Mouse (Mus musculus) CH12.LX (cell line): ENCODE results near the gene Galnt18. TPM values are rescaled to one million over a fixed set of nuclear protein-coding genes. Genes with fewer than 3 reads are reported as not detected.

Source experiments
- DNase-seq: peaks from one replicate; pipeline ENCODE4 v3.0.0-alpha.2; 2013; ENCODE audit errors: extremely low read depth
- H3K27ac ChIP-seq: 2 replicates; pipeline ENCODE4 v1.5.1; 2012; ENCODE audit warnings: low read depth, mild to moderate bottlenecking, control low read depth, moderate library complexity; ENCODE audit not compliant: insufficient read depth
- H3K27me3 ChIP-seq: replicated peaks from 2 replicates; pipeline ENCODE3; 2012; ENCODE audit warnings: inconsistent platforms
- H3K36me3 ChIP-seq, 2 experiments: replicated peaks in 1 of 2; 2 replicates each; pipeline versions ENCODE3 to v1.6.1; 2012; ENCODE audit warnings: inconsistent platforms in 1 of 2, low read length in 1 of 2, mild to moderate bottlenecking in 1 of 2, mixed read lengths in 1 of 2, moderate library complexity in 1 of 2; ENCODE audit not compliant: control insufficient read depth in 1 of 2, insufficient read depth in 1 of 2
- H3K4me1 ChIP-seq, 2 experiments: 2 replicates each; pipeline ENCODE4 v1.6.1; 2012; ENCODE audit warnings: inconsistent platforms in 1 of 2, moderate library complexity in 1 of 2; ENCODE audit not compliant: insufficient read depth in 2 of 2, control insufficient read depth in 1 of 2
- H3K4me2 ChIP-seq: 2 replicates; pipeline ENCODE4 v1.6.1; 2012; ENCODE audit warnings: low read depth, mild to moderate bottlenecking, control low read depth; ENCODE audit not compliant: poor library complexity, insufficient read depth, severe bottlenecking
- H3K4me3 ChIP-seq, 3 experiments: fragments of 150-350 bp in 1 of 3; sonication (generic) in 1 of 3; replicated peaks in 1 of 3; 2 replicates each; pipeline versions ENCODE3 to v1.5.1; 2011 to 2012; ENCODE audit warnings: low read depth in 2 of 3, low read length in 2 of 3, mild to moderate bottlenecking in 2 of 3, moderate library complexity in 2 of 3, control low read depth in 1 of 3, improper control_type of control experiment in 1 of 3, inconsistent platforms in 1 of 3, mixed read lengths in 1 of 3; ENCODE audit not compliant: poor library complexity in 1 of 3
- H3K79me2 ChIP-seq: replicated peaks from 2 replicates; pipeline ENCODE4 v1.6.1; 2012; ENCODE audit warnings: mild to moderate bottlenecking, moderate library complexity; ENCODE audit not compliant: control insufficient read depth, poor library complexity, insufficient read depth, severe bottlenecking; ENCODE audit errors: extremely low read depth
- H3K9ac ChIP-seq: 2 replicates; pipeline ENCODE4 v1.6.1; 2012; ENCODE audit warnings: low read depth, mild to moderate bottlenecking, control low read depth, moderate library complexity; ENCODE audit not compliant: insufficient read depth
- H3K9me3 ChIP-seq: replicated peaks from 2 replicates; pipeline ENCODE3; 2012; ENCODE audit warnings: low read length, inconsistent platforms, mixed read lengths
- BHLHE40 ChIP-seq: IDR thresholded peaks from 2 replicates; pipeline ENCODE4 v1.6.1; 2011; ENCODE audit warnings: mild to moderate bottlenecking, low read depth, low read length, improper control_type of control experiment
- CHD1 ChIP-seq: IDR thresholded peaks from 2 replicates; pipeline ENCODE4 v1.6.1; 2012; ENCODE audit warnings: low read depth, low read length, improper control_type of control experiment, inconsistent platforms
- CHD2 ChIP-seq: IDR thresholded peaks from 2 replicates; pipeline ENCODE4 v1.6.1; 2011; ENCODE audit warnings: low read length, improper control_type of control experiment
- ELF1 ChIP-seq: IDR thresholded peaks from 2 replicates; pipeline ENCODE4 v1.6.1; 2014; ENCODE audit warnings: low read depth, mild to moderate bottlenecking, inconsistent platforms, low read length, improper control_type of control experiment
- ETS1 ChIP-seq: conservative IDR thresholded peaks from 2 replicates; pipeline ENCODE4 v1.6.1; 2012; ENCODE audit warnings: low read depth, mild to moderate bottlenecking, inconsistent platforms, low read length, improper control_type of control experiment, moderate library complexity
- GABPA ChIP-seq: IDR thresholded peaks from 2 replicates; pipeline ENCODE4 v1.6.1; 2012; ENCODE audit warnings: low read depth, low read length, improper control_type of control experiment, inconsistent platforms; ENCODE audit not compliant: insufficient replicate concordance
- HCFC1 ChIP-seq: IDR thresholded peaks from 2 replicates; pipeline ENCODE4 v1.6.1; 2012; ENCODE audit warnings: low read depth, mild to moderate bottlenecking, inconsistent platforms, low read length, improper control_type of control experiment
- JUND ChIP-seq: conservative IDR thresholded peaks from 2 replicates; pipeline ENCODE4 v1.6.1; 2011; ENCODE audit warnings: low read depth, low read length, improper control_type of control experiment
- KAT2A ChIP-seq: IDR thresholded peaks from 2 replicates; pipeline ENCODE4 v1.6.1; 2012; ENCODE audit warnings: low read length, improper control_type of control experiment, inconsistent platforms; ENCODE audit not compliant: insufficient replicate concordance
- MAFK ChIP-seq: IDR thresholded peaks from 2 replicates; pipeline ENCODE4 v1.6.1; 2011; ENCODE audit warnings: low read length, improper control_type of control experiment; ENCODE audit not compliant: insufficient replicate concordance
- MAX ChIP-seq: IDR thresholded peaks from 2 replicates; pipeline ENCODE4 v1.6.1; 2011; ENCODE audit warnings: low read length, improper control_type of control experiment
- MAZ ChIP-seq: IDR thresholded peaks from 2 replicates; pipeline ENCODE4 v1.6.1; 2012; ENCODE audit warnings: low read depth, mild to moderate bottlenecking, inconsistent platforms, low read length, improper control_type of control experiment, moderate library complexity
- MYC ChIP-seq: IDR thresholded peaks from 2 replicates; pipeline ENCODE4 v1.6.1; 2011; ENCODE audit warnings: low read depth, mild to moderate bottlenecking, improper control_type of control experiment, low read length
- NRF1 ChIP-seq: IDR thresholded peaks from 2 replicates; pipeline ENCODE4 v1.6.1; 2014; ENCODE audit warnings: low read depth, mild to moderate bottlenecking, inconsistent platforms, low read length, improper control_type of control experiment, moderate library complexity
- POLR2AphosphoS2 ChIP-seq: IDR thresholded peaks from 2 replicates; pipeline ENCODE4 v1.6.1; 2011; ENCODE audit warnings: low read depth, low read length, improper control_type of control experiment
- SIN3A ChIP-seq: IDR thresholded peaks from 2 replicates; pipeline ENCODE4 v1.6.1; 2012; ENCODE audit warnings: low read length, improper control_type of control experiment, inconsistent platforms
- SMC3 ChIP-seq: IDR thresholded peaks from 2 replicates; pipeline ENCODE4 v1.6.1; 2011; ENCODE audit warnings: low read depth, low read length, improper control_type of control experiment
- USF1 ChIP-seq: IDR thresholded peaks from 2 replicates; pipeline ENCODE4 v1.6.1; 2014; ENCODE audit warnings: low read depth, mild to moderate bottlenecking, inconsistent platforms, low read length, improper control_type of control experiment
- ZKSCAN1 ChIP-seq: IDR thresholded peaks from 2 replicates; pipeline ENCODE4 v1.6.1; 2012; ENCODE audit warnings: low read depth, inconsistent platforms, low read length, improper control_type of control experiment, borderline replicate concordance
- ZMIZ1 ChIP-seq: IDR thresholded peaks from 2 replicates; pipeline ENCODE4 v1.6.1; 2012; ENCODE audit warnings: low read depth, mild to moderate bottlenecking, inconsistent platforms, low read length, improper control_type of control experiment
- dilution Hi-C: fragments of 300-500 bp; cut with MboI; formaldehyde crosslinking; loops from 2 replicates; pipeline ENCODE4 v1.14.3; 2020; ENCODE audit warnings: low sequenced_read_pairs; ENCODE audit not compliant: extremely low pct_unique_long_range_greater_than_20kb, extremely low pct_ligation_motif_present
- in situ Hi-C: fragments of 300-500 bp; cut with MboI; formaldehyde crosslinking; loops from 3 replicates; pipeline ENCODE4 v1.14.3; 2019; ENCODE audit warnings: low sequenced_read_pairs, low pct_ligation_motif_present, low pct_unique_long_range_greater_than_20kb, mixed read lengths
- polyA plus RNA-seq: library from polyadenylated mRNA; unstranded; fragments of >175 nt; gene quantifications from 2 replicates; pipeline ENCODE4 v1.2.1, GENCODE M21; 2012; ENCODE audit warnings: low read depth; ENCODE audit not compliant: insufficient read length
- total RNA-seq, 2 experiments: library from RNA; depleted of rRNA; stranded (reverse); fragments of 300-350 nt in 1 of 2; fragments of >200 nt in 1 of 2; gene quantifications; 2 replicates each; pipeline ENCODE4 v1.2.3; 2012 to 2014

The Galnt18 gene
- total and polyA plus RNA-seq, 3 experiments, result 0.04 TPM; not detected in 2

GRCm38 (mm10) chr7:111713828-111714600, 65.8 kb downstream of the Galnt18 start:
- in situ Hi-C loops (no loop called here), dilution Hi-C loops (no loop called here)
- TF ChIP-seq CHD1 (no peak), MAFK (no peak), MAX (no peak), BHLHE40 (no peak), JUND (no peak), MAZ (no peak), HCFC1 (no peak), ETS1 (no peak), SMC3 (no peak), MYC (no peak), GABPA (no peak), ZKSCAN1 (no peak), NRF1 (no peak), SIN3A (no peak), ELF1 (no peak), CHD2 (no peak), USF1 (no peak), POLR2AphosphoS2 (no peak)
- Histone ChIP-seq H3K9me3 (peaks cover 5% of the 10 kb centered on the region), H3K79me2 (no peaks in the 10 kb centered on the region), H3K4me2 (no peak overlapping the region), H3K36me3 (no peaks in the 10 kb centered on the region), H3K27ac (no peak overlapping the region), H3K9ac (no peak overlapping the region), H3K4me1 (peaks cover 0 to 5% of the 10 kb centered on the region in 2 experiments; a peak in 1 of 4 replicates), H3K4me3 (no peak overlapping the region), H3K27me3 (peaks cover 40% of the 10 kb centered on the region)
- DNase-seq, result no peak

DNA sequence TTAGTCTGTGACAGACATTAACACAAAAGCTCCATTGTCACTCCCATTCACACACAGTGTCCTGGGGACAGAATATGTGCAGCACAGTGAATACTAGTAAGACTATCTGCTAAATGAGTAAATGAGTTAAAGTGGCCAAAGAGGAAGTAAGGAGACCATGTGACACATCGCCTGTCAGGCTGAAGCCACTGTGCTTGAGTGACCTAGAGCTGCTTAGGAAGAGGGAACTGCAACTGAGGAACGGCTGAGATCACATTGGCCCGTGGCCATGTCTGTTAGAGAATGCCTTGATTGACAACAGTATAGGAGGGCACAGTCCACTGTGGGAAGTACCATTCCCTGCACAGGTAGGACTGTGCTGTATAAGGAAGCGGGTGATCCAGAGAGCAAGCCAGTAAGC, 67.0 kb downstream of the Galnt18 start:
- Histone ChIP-seq H3K27me3 (peaks cover 40% of the 10 kb centered on the region), H3K9me3 (peaks cover 5% of the 10 kb centered on the region), H3K4me3 (no peak overlapping the region), H3K79me2 (no peaks in the 10 kb centered on the region), H3K4me1 (peaks cover 0 to 5% of the 10 kb centered on the region in 2 experiments; a peak in 1 of 4 replicates), H3K9ac (no peak overlapping the region), H3K36me3 (no peaks in the 10 kb centered on the region), H3K4me2 (no peak overlapping the region), H3K27ac (no peak overlapping the region)
- in situ Hi-C loops, result no loop called here
- DNase-seq, result peak; percentile 45
- dilution Hi-C loops, result no loop called here
- TF ChIP-seq MYC, result no peak
- no peak for TF ChIP-seq ETS1
- no peak for TF ChIP-seq SIN3A
- peak; percentile 7; the same call in 1 of the 2 replicates for TF ChIP-seq USF1
- TF ChIP-seq ZMIZ1, result no peak
- no peak for TF ChIP-seq KAT2A
